Mouse (Mus musculus) bone marrow macrophage, adult 2 months (primary cell): ENCODE measurements at regions not wholly inside any gene's neighbourhood (a gene's known extent, or its start where the extent isn't known, plus 50 kb on each side); places are given as distances from the start of the nearest gene placed in this dataset.

ENCODE experiments used
- CTCF ChIP-seq: IDR thresholded peaks from 2 replicates; pipeline ENCODE4 v1.5.1; 2012; ENCODE audit warnings: low read depth, mild to moderate bottlenecking, low read length, moderate library complexity
- POLR2A ChIP-seq: IDR thresholded peaks from 2 replicates; pipeline ENCODE4 v1.6.1; 2012; ENCODE audit warnings: mild to moderate bottlenecking, low read depth, low read length, borderline replicate concordance

DNA sequence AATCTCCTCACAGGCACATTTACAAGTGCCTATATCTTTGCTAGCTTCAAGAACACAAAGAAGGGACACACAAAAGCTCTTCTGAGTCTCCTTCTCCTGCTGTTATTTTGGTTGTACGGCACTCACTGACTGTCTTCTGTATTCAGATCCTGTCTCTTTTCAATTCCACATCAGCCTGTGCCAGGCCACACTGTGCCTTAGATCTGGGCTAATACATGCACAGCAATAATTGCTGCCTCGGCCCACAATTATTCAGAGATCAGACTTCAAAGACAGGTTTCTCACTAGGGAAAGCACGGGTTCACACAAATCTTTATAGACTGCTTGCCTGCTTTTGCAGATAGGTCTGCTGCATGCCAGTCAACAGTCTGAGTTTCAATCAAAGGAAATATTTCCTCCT lies 617.8 kb downstream of the Ipo11 start:
- TF ChIP-seq CTCF (no peak), POLR2A (no peak)
